Mouse (Mus musculus): ENCODE data around the gene Elovl3.
"Not testable (repeated sequence)": the region's sequence is repeated elsewhere in the genome, so short reads cannot be mapped to it uniquely, and the experiment has no call there.

The Elovl3 gene

GRCm38 (mm10) chr19:46131694-46132525 is at the start of gene Elovl3:
Gene Elovl3, plus strand, starts transcription at chr19:46131897.
- peak in 1 of 2 experiments; percentile 30 for DNase-seq (ENCODE audit: low spot score in 2 of 2)

- DNase-seq (ENCODE audit: low spot score in 2 of 2) = no peak
These were observed 46.5 kb upstream of the Elovl3 start for GRCm38 (mm10) chr19:46085185-46085584.

GRCm38 (mm10) chr19:46086337-46086736 is 45.4 kb upstream of the Elovl3 start:
- peak in 1 of 2 experiments; percentile 75 for DNase-seq (ENCODE audit: low spot score in 2 of 2)

- DNase-seq (ENCODE audit: low spot score in 2 of 2) = no peak
These were observed 43.8 kb upstream of the Elovl3 start for GRCm38 (mm10) chr19:46087871-46088270.

- DNase-seq (ENCODE audit: low spot score in 2 of 2) = no peak
These were observed 40.1 kb upstream of the Elovl3 start for GRCm38 (mm10) chr19:46091641-46092040.

GRCm38 (mm10) chr19:46094144-46094543 is 37.6 kb upstream of the Elovl3 start:
- no peak for DNase-seq (ENCODE audit: low spot score in 2 of 2)

GRCm38 (mm10) chr19:46095291-46095690 is 36.4 kb upstream of the Elovl3 start:
- DNase-seq (ENCODE audit: low spot score in 2 of 2) = no peak

- DNase-seq (ENCODE audit: low spot score in 2 of 2) = no peak
These were observed 35.3 kb upstream of the Elovl3 start for GRCm38 (mm10) chr19:46096396-46096795.

- no peak for DNase-seq (ENCODE audit: low spot score in 2 of 2)
These were observed 32.1 kb upstream of the Elovl3 start for GRCm38 (mm10) chr19:46099561-46099960.

GRCm38 (mm10) chr19:46103437-46104186 is 28.1 kb upstream of the Elovl3 start:
- DNase-seq (ENCODE audit: low spot score in 2 of 2) = no peak

GRCm38 (mm10) chr19:46104187-46104557 is 27.5 kb upstream of the Elovl3 start:
- DNase-seq (ENCODE audit: low spot score in 2 of 2) = no peak

- DNase-seq (ENCODE audit: low spot score in 2 of 2) = no peak
These were observed 21.5 kb upstream of the Elovl3 start for GRCm38 (mm10) chr19:46110214-46110613.

GRCm38 (mm10) chr19:46110781-46111180 is 20.9 kb upstream of the Elovl3 start:
- no peak for DNase-seq (ENCODE audit: low spot score in 2 of 2)

GRCm38 (mm10) chr19:46114617-46115016 is 17.1 kb upstream of the Elovl3 start:
- no peak for DNase-seq (ENCODE audit: low spot score in 2 of 2)

GRCm38 (mm10) chr19:46119458-46119857 is 12.2 kb upstream of the Elovl3 start:
- no peak for DNase-seq (ENCODE audit: low spot score in 2 of 2)

- DNase-seq (ENCODE audit: low spot score in 2 of 2) = no peak
These were observed 10.8 kb upstream of the Elovl3 start for GRCm38 (mm10) chr19:46120872-46121271.

GRCm38 (mm10) chr19:46123876-46124275 is 7.8 kb upstream of the Elovl3 start:
- no peak for DNase-seq (ENCODE audit: low spot score in 2 of 2)

GRCm38 (mm10) chr19:46124651-46125050 is 7.0 kb upstream of the Elovl3 start:
- DNase-seq (ENCODE audit: low spot score in 2 of 2) = no peak

GRCm38 (mm10) chr19:46126301-46126700 is 5.4 kb upstream of the Elovl3 start:
- DNase-seq (ENCODE audit: low spot score in 2 of 2) = no peak

GRCm38 (mm10) chr19:46129737-46130136 is 2.0 kb upstream of the Elovl3 start:
- not testable (repeated sequence) for DNase-seq (ENCODE audit: low spot score in 2 of 2)

GRCm38 (mm10) chr19:46131283-46131682 is 414 bp upstream of the Elovl3 start:
- no peak for DNase-seq (ENCODE audit: low spot score in 2 of 2)

GRCm38 (mm10) chr19:46132577-46132976 is 880 bp downstream of the Elovl3 start:
- DNase-seq (ENCODE audit: low spot score in 2 of 2) = no peak

- peak; percentile 91 to 95 for DNase-seq (ENCODE audit: low spot score in 2 of 2)
These were observed 3.6 kb downstream of the Elovl3 start for GRCm38 (mm10) chr19:46135297-46135696.
